Mouse (Mus musculus) olfactory bulb, adult 2 months (tissue): ENCODE measurements at regions not wholly inside any gene's neighbourhood (a gene's known extent, or its start where the extent isn't known, plus 50 kb on each side); places are given as distances from the start of the nearest gene placed in this dataset.

ENCODE experiments used
- CTCF ChIP-seq: fragments of 200-500 bp; IDR thresholded peaks from 2 replicates; pipeline ENCODE4 v1.5.1; 2012; ENCODE audit warnings: low read depth, mild to moderate bottlenecking, low read length, moderate library complexity; ENCODE audit not compliant: insufficient read depth
- POLR2A ChIP-seq: fragments of 200-500 bp; IDR thresholded peaks from 2 replicates; pipeline ENCODE4 v1.6.1; 2012; ENCODE audit warnings: mild to moderate bottlenecking, low read depth, low read length, moderate library complexity; ENCODE audit not compliant: insufficient read depth

GRCm38 (mm10) chr12:110087812-110088211, 191.1 kb upstream of the Dio3 start:
- TF ChIP-seq CTCF, result no peak
- no peak for TF ChIP-seq POLR2A
